Mouse (Mus musculus) brown adipose tissue, adult 24 weeks (tissue): Measurements from ENCODE around the gene Nr2f1. TPM values are rescaled to one million over a fixed set of nuclear protein-coding genes. Genes with fewer than 3 reads are reported as not detected.

Experiments
- H3K27ac ChIP-seq: fragments of 200-500 bp; replicated peaks from 2 replicates; pipeline ENCODE4 v1.5.1; 2012; ENCODE audit warnings: low read depth, mild to moderate bottlenecking, low read length
- H3K4me1 ChIP-seq: fragments of 200-500 bp; 2 replicates; pipeline ENCODE4 v1.6.1; 2012; ENCODE audit warnings: low read length, mixed read lengths; ENCODE audit not compliant: control insufficient read depth, insufficient read depth, insufficient read length
- H3K4me3 ChIP-seq: fragments of 200-500 bp; 2 replicates; pipeline ENCODE4 v1.5.1; 2012; ENCODE audit warnings: low read depth, mild to moderate bottlenecking, low read length, moderate library complexity; ENCODE audit not compliant: insufficient read depth
- polyA plus RNA-seq: library from polyadenylated mRNA; stranded (reverse); fragments of >200 nt; gene quantifications from 2 replicates; pipeline ENCODE4 v1.2.4, GENCODE M21; 2012; ENCODE audit not compliant: missing spikeins, insufficient read depth, insufficient read length

Nr2f1 gene
- polyA plus RNA-seq, 1 experiment: 1.2 TPM

- no peaks in the 10 kb centered on the region for H3K4me1 ChIP-seq
- H3K27ac ChIP-seq: no peak overlapping the region
- no peak overlapping the region for H3K4me3 ChIP-seq
Observed at GRCm38 (mm10) chr13:78177381-78177950, 22.1 kb downstream of the Nr2f1 start.

GRCm38 (mm10) chr13:78175821-78176380 lies 23.7 kb downstream of the Nr2f1 start:
- H3K4me3 ChIP-seq: no peak overlapping the region
- H3K4me1 ChIP-seq: no peaks in the 10 kb centered on the region
- H3K27ac ChIP-seq: no peak overlapping the region

DNA sequence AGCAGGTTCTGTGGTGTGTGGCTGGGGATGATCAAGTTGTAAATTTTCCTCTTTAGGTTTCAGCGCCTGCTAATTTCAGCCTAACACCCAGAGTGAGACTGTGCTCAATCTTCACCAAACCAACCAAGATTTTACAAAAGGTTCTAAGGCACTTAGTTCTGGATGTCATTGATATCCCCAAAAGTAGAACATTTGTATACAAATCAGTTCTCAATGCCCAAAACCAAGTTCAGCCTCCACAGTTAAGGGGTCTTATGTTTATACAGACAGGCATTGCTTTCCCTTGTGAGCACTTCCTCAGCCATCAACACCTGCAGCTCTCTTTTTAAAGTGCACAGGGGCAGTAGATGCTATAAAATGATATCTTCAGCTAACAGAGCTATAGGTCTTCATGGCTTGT lies 24.7 kb downstream of the Nr2f1 start:
- Histone ChIP-seq H3K27ac (no peak overlapping the region), H3K4me3 (no peak overlapping the region), H3K4me1 (no peaks in the 10 kb centered on the region)

DNA sequence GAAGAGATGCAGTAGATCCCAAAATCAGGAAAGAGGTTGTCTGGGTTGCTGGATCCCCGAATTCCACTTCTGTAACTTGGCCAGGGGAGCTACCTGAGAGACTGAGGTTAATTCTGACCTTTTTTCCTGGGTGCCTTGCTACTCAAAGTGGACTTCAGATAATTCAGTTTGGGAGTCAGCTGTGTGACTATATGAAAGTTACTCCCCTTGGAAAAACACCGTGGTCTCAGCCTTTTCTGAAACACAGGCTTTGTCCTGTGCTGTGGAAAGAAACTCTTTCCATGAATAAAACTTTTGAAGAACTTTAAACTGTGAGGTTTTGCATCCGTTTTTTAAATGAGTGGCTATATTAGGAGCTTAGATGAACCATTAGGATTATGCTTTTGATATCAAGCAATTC lies 25.4 kb downstream of the Nr2f1 start:
- Histone ChIP-seq H3K4me3 (no peak overlapping the region), H3K27ac (no peak overlapping the region), H3K4me1 (no peaks in the 10 kb centered on the region)

- no peak overlapping the region for H3K27ac ChIP-seq
- no peak overlapping the region for H3K4me3 ChIP-seq
- no peaks in the 10 kb centered on the region for H3K4me1 ChIP-seq
Observed at GRCm38 (mm10) chr13:78172861-78173260, 26.7 kb downstream of the Nr2f1 start.

DNA sequence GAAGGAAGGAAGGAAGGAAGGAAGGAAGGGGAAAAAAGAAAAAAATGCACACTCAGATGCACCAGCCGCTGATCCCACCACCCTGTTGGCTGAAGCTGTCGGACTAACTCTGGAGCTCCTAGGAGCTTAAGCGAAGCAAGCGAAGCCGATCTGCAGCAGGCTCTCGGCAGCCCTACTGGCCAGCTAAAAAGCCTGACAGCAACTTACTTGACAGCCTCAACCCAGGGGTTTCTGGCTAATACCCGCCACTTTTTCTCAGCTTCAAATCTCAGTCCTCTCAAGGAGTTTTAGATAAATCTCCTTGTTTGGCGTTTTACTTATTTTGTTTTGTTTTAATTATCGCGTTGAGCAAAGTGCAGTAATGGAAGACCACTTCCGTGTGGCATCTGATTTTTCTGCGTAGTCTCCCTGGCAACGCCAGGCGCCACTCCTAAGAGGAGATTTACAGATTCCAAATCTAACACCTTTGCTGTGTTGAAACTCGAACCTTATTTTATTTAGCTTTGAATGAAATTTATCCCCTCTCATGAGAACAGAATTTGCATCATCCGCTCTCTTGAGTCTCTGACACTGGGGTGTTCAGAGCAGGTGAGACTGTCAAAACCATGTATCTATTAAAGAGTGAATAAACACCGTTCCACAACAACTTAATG lies 27.4 kb downstream of the Nr2f1 start:
- Histone ChIP-seq H3K27ac (no peak overlapping the region), H3K4me1 (no peaks in the 10 kb centered on the region), H3K4me3 (no peak overlapping the region)

GRCm38 (mm10) chr13:78171320-78171719 lies 28.2 kb downstream of the Nr2f1 start:
- no peak overlapping the region for H3K27ac ChIP-seq
- H3K4me3 ChIP-seq: no peak overlapping the region
- no peaks in the 10 kb centered on the region for H3K4me1 ChIP-seq

DNA sequence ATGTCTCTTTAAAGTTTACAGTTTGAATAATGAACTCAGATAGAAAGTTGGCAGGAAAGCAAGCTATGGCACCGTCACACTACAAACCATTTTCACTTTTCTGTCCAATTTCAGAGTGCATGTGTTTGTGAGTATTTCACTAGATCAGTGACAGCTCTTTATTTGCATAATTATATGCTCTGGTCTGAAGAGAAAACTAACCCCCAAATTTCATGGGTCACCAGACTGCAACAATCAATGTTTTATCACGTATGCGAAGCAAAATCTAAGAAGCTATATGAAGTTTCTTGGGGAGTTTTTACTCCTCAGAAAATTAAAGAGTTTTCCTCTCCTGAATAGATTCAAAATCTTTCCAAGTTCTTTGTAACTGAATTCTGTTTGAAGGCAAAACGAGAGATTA lies 31.4 kb downstream of the Nr2f1 start:
- Histone ChIP-seq H3K4me1 (no peaks in the 10 kb centered on the region), H3K4me3 (no peak overlapping the region), H3K27ac (no peak overlapping the region)

DNA sequence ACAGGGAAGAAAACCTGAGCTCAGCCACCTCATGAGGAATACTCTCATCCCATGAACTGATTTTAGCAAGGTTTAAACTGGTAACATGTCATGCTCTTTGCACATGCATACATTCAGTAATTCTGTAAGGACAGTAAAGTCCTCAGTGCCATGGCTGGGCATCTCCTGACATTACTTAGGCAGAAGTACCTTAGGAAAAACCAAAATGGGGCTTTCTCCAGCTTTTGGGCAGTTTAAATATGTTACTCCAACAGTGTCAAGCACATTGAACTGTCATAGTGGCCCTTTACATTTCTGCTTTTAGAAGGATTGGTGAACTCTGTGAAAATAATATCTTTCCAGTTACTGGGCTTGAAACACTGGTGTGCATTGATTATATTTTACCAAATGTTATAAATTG lies 34.6 kb downstream of the Nr2f1 start:
- H3K4me1 ChIP-seq: no peaks in the 10 kb centered on the region
- H3K27ac ChIP-seq: no peak overlapping the region
- no peak overlapping the region for H3K4me3 ChIP-seq

- peak overlapping the region; percentile 86 for H3K4me3 ChIP-seq
- H3K4me1 ChIP-seq: no peaks in the 10 kb centered on the region
- H3K27ac ChIP-seq: no peak overlapping the region
Observed at GRCm38 (mm10) chr13:78163087-78163958, 36.2 kb downstream of the Nr2f1 start.

- Histone ChIP-seq H3K27ac (no peak overlapping the region), H3K4me1 (no peaks in the 10 kb centered on the region), H3K4me3 (no peak overlapping the region)
Observed at GRCm38 (mm10) chr13:78162149-78162548, 37.4 kb downstream of the Nr2f1 start.

GRCm38 (mm10) chr13:78157465-78157864 lies 42.1 kb downstream of the Nr2f1 start:
- no peaks in the 10 kb centered on the region for H3K4me1 ChIP-seq
- H3K27ac ChIP-seq: no peak overlapping the region
- H3K4me3 ChIP-seq: no peak overlapping the region

Other genes with a start within 250 kb of the Nr2f1 start
- not detected in 2 replicates for gene Pou5f2, start 174.9 kb downstream of the Nr2f1 start, polyA plus RNA-seq